Mouse (Mus musculus): ENCODE measurements around the gene Nek1. TPM values are rescaled to one million over a fixed set of nuclear protein-coding genes. Genes with fewer than 3 reads are reported as not detected.

Gene Nek1
- polyA plus RNA-seq, 1 experiment from 2014 or later, result 24.1 TPM

DNA sequence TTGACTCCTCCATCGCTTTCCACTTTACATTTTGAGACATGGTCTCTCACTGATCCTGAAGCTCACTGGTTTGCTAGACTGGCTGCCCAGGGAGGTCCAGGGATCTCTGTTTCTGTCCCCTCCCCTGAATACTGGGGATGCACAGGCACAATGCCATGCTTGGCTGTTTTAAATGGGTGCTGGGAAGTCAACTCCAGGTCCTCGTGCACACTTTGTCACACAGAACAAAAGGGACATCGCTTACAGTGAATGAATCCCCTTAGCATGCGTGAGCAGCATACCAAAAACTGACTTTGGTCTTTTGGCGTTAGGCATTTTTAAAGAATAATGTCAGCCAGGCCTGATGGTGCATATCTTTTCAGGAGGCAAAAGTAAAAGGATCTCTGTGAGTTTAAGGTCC, 155.7 kb downstream of the Nek1 start:
- H3K9me3 ChIP-seq (ENCODE audit: control insufficient read depth, low read length), result no peaks in the 10 kb centered on the region
- DNase-seq (ENCODE audit: low spot score) (no peak), ATAC-seq (ENCODE audit: insufficient number of reproducible peaks, low FRiP score, low TSS enrichment, low read depth) (no peak)
- no peak overlapping the region for H3K4me3 ChIP-seq (ENCODE audit: low read depth, low read length)
- no peaks in the 10 kb centered on the region for H3K36me3 ChIP-seq (ENCODE audit: control insufficient read depth, insufficient read depth, low read length)
- no peaks in the 10 kb centered on the region for H3K27me3 ChIP-seq (ENCODE audit: control insufficient read depth, insufficient read depth, low read length)
- 94% methylated on average over 5 of the region's 5 CpGs for WGBS
- no peak overlapping the region for H3K27ac ChIP-seq (replicated peaks; ENCODE audit: low read depth, low read length)
- no peaks in the 10 kb centered on the region for H3K4me1 ChIP-seq (ENCODE audit: control insufficient read depth, insufficient read depth, low read length)
- H3K9ac ChIP-seq (ENCODE audit: low read length), result no peak overlapping the region
- no peak overlapping the region for H3K4me2 ChIP-seq (ENCODE audit: low read depth, severe bottlenecking)

DNA sequence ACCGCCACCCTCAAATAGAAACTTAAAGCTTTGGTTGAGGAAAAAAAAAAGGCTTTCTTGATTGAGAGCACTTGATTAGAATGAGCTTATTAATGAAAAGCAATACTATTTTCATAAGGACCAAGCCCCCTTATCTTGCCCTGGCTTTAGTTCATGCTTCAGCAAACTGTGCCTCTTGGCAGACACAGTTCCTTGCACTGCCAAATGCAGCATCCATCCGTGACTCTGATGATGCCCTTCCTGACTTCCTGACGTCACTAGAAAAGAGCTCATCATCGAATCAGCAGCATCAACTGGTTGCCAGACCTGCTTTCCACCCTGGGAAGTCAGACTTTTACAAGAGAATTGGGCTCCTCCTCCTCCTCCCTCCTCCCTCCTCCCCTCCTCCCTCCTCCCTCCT, 157.6 kb downstream of the Nek1 start:
- DNase-seq (ENCODE audit: low spot score) (no peak), ATAC-seq (ENCODE audit: insufficient number of reproducible peaks, low FRiP score, low TSS enrichment, low read depth) (no peak)
- Histone ChIP-seq H3K9me3 (ENCODE audit: control insufficient read depth, low read length) (no peaks in the 10 kb centered on the region), H3K27ac (replicated peaks; ENCODE audit: low read depth, low read length) (no peak overlapping the region), H3K36me3 (ENCODE audit: control insufficient read depth, insufficient read depth, low read length) (no peaks in the 10 kb centered on the region), H3K4me1 (ENCODE audit: control insufficient read depth, insufficient read depth, low read length) (no peaks in the 10 kb centered on the region), H3K9ac (ENCODE audit: low read length) (no peak overlapping the region), H3K4me3 (ENCODE audit: low read depth, low read length) (no peak overlapping the region), H3K27me3 (ENCODE audit: control insufficient read depth, insufficient read depth, low read length) (no peaks in the 10 kb centered on the region), H3K4me2 (ENCODE audit: low read depth, severe bottlenecking) (no peak overlapping the region)
- WGBS, result 80% methylated on average over 4 of the region's 4 CpGs

DNA sequence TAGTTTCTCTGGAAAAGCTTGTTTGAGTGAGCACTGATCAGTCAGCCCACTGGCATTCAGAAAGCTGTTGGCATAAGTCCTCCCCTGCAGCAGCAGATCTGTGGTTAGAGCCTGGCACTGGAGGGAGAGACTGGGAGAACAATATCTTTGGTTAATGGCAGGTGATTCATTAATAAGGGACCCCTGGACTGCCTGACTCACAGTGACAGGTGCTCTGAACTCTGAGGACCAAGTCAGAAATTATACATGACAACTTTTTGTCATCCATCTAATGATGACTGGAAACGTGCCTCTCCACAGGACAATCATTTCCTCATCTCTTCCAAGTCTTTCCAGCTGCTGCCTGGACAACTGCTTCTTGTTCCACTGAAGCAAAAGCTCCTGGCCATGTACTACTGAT, 163.4 kb downstream of the Nek1 start:
- no peak overlapping the region for H3K4me2 ChIP-seq (ENCODE audit: low read depth, severe bottlenecking)
- ATAC-seq (ENCODE audit: insufficient number of reproducible peaks, low FRiP score, low TSS enrichment, low read depth), result no peak

DNA sequence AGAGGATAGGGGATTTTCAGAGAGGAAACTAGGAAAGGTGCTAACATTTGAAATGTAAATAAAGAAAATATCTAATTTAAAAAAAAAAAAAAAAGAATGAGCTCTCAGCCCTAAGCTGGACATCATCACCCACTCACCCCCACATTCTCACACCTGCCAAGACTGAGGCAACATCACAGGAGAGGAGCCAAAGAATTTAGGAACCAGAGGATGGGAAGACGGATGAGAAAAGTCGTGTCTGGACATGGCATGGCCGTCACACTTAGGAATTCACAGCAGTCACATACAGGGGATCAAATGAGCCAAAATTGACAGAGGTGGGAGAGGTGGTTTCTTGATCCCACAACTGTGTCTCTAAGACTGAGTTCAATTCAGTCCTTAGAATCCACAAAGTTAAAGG, 165.5 kb downstream of the Nek1 start:
- 82% methylated on average over 3 of the region's 3 CpGs for WGBS

More for the DNA sequence above, 163.4 kb downstream of the Nek1 start:
- no peak for DNase-seq (ENCODE audit: low spot score)
- Histone ChIP-seq H3K9me3 (ENCODE audit: control insufficient read depth, low read length) (no peaks in the 10 kb centered on the region), H3K27me3 (ENCODE audit: control insufficient read depth, insufficient read depth, low read length) (no peaks in the 10 kb centered on the region), H3K9ac (ENCODE audit: low read length) (no peak overlapping the region), H3K4me3 (ENCODE audit: low read depth, low read length) (no peak overlapping the region), H3K27ac (replicated peaks; ENCODE audit: low read depth, low read length) (no peak overlapping the region), H3K4me1 (ENCODE audit: control insufficient read depth, insufficient read depth, low read length) (no peaks in the 10 kb centered on the region), H3K36me3 (ENCODE audit: control insufficient read depth, insufficient read depth, low read length) (no peaks in the 10 kb centered on the region)
- WGBS, result 58% methylated on average over 1 of the region's 1 CpGs

DNA sequence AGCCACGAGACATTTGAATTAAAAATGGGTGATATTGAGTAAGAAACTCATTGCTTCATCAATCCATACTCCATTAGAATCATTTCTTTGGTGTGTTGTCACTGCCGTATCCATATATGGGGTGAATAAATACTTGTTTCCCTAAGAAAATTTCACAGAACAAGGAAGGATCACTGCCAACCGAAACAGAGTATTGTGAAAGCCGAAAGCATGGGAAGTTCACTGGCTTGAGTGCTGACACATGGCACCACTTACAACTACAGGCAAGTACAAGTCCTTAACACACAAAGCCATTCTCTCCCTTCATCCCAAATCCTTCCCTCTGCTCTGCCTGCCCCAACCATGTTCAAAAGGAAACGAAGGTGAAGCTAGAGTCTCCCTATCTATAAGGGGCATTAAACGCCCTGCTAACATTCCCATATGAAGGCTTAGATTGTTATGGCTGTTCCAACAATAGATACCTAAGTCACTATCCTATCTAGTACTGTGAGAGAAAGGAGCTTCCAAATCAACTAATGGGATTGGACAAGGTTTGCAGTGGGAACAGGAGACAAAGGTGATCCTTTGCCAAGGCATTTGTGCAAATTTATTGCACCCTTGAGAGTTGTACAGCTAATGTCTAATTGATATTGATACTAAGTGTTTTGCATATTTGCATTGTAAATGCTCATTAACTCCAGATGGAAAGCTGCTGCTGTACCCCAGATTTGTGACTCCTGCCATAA, 168.6 kb downstream of the Nek1 start:
- no peak for DNase-seq (ENCODE audit: low spot score)
- 85% methylated on average over 6 of the region's 6 CpGs for WGBS
- Histone ChIP-seq H3K4me2 (ENCODE audit: low read depth, severe bottlenecking) (no peak overlapping the region), H3K36me3 (ENCODE audit: control insufficient read depth, insufficient read depth, low read length) (no peaks in the 10 kb centered on the region), H3K9ac (ENCODE audit: low read length) (no peak overlapping the region), H3K9me3 (ENCODE audit: control insufficient read depth, low read length) (no peaks in the 10 kb centered on the region), H3K27me3 (ENCODE audit: control insufficient read depth, insufficient read depth, low read length) (no peaks in the 10 kb centered on the region), H3K4me1 (ENCODE audit: control insufficient read depth, insufficient read depth, low read length) (no peaks in the 10 kb centered on the region), H3K4me3 (ENCODE audit: low read depth, low read length) (no peak overlapping the region), H3K27ac (replicated peaks; ENCODE audit: low read depth, low read length) (no peak overlapping the region)
- ATAC-seq (ENCODE audit: insufficient number of reproducible peaks, low FRiP score, low TSS enrichment, low read depth), result no peak

More for the DNA sequence above, 165.5 kb downstream of the Nek1 start:
- no peak overlapping the region for H3K9ac ChIP-seq (ENCODE audit: low read length)
- no peak overlapping the region for H3K4me3 ChIP-seq (ENCODE audit: low read depth, low read length)
- H3K4me1 ChIP-seq (ENCODE audit: control insufficient read depth, insufficient read depth, low read length), result no peaks in the 10 kb centered on the region
- no peak for DNase-seq (ENCODE audit: low spot score)
- H3K4me2 ChIP-seq (ENCODE audit: low read depth, severe bottlenecking), result no peak overlapping the region
- H3K9me3 ChIP-seq (ENCODE audit: control insufficient read depth, low read length), result no peaks in the 10 kb centered on the region
- no peak overlapping the region for H3K27ac ChIP-seq (replicated peaks; ENCODE audit: low read depth, low read length)
- ATAC-seq (ENCODE audit: insufficient number of reproducible peaks, low FRiP score, low TSS enrichment, low read depth), result no peak
- H3K27me3 ChIP-seq (ENCODE audit: control insufficient read depth, insufficient read depth, low read length), result no peaks in the 10 kb centered on the region
- no peaks in the 10 kb centered on the region for H3K36me3 ChIP-seq (ENCODE audit: control insufficient read depth, insufficient read depth, low read length)

DNA sequence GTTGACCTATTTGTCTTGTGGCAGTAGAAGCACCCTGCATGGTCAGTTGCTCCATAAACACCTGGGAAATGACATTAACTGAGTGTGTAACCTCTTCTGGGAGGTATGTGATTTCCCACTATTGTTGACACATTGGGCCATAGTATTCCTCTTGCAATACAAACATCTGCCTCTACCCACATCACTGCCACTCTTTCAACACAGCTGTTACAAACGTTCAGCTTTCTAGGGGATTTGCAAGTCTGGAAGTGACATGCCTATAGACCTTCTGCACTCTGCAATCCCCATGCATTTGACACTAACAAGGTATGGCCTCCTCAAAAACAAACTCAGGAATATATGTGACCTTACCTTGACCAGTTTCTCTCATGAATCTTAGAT, 169.2 kb downstream of the Nek1 start:
- ATAC-seq (ENCODE audit: insufficient number of reproducible peaks, low FRiP score, low TSS enrichment, low read depth) (no peak), DNase-seq (ENCODE audit: low spot score) (no peak)
- no peak overlapping the region for H3K27ac ChIP-seq (replicated peaks; ENCODE audit: low read depth, low read length)
- no peaks in the 10 kb centered on the region for H3K27me3 ChIP-seq (ENCODE audit: control insufficient read depth, insufficient read depth, low read length)
- no peak overlapping the region for H3K9ac ChIP-seq (ENCODE audit: low read length)
- no peak overlapping the region for H3K4me3 ChIP-seq (ENCODE audit: low read depth, low read length)
- no peaks in the 10 kb centered on the region for H3K9me3 ChIP-seq (ENCODE audit: control insufficient read depth, low read length)
- H3K4me2 ChIP-seq (ENCODE audit: low read depth, severe bottlenecking), result no peak overlapping the region
- no peaks in the 10 kb centered on the region for H3K4me1 ChIP-seq (ENCODE audit: control insufficient read depth, insufficient read depth, low read length)
- H3K36me3 ChIP-seq (ENCODE audit: control insufficient read depth, insufficient read depth, low read length), result no peaks in the 10 kb centered on the region
- WGBS, result 78% methylated on average over 1 of the region's 1 CpGs

DNA sequence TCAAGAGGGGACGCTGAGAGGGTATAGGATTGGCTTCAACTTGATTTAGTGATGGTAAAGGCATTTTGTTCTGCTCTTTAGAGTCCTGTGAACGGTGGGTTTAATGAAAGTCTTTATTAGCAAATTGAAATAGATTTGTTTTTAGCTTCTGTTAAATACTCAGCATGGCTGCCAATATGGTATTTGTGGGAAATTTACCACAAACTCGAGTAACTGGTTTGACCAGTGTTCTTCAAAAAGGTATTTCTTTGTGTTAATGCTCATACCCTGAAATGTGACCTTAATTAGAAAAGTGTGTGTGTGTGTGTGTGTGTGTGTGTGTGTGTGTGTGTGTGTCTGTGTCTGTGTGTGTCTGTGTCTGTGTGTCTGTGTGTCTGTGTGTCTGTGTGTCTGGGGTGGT, 178.6 kb downstream of the Nek1 start:
- 76% methylated on average over 3 of the region's 3 CpGs for WGBS
- H3K4me1 ChIP-seq (ENCODE audit: control insufficient read depth, insufficient read depth, low read length), result no peaks in the 10 kb centered on the region
- H3K9ac ChIP-seq (ENCODE audit: low read length), result no peak overlapping the region
- no peaks in the 10 kb centered on the region for H3K36me3 ChIP-seq (ENCODE audit: control insufficient read depth, insufficient read depth, low read length)
- DNase-seq (ENCODE audit: low spot score), result no peak
- H3K4me2 ChIP-seq (ENCODE audit: low read depth, severe bottlenecking), result no peak overlapping the region
- no peaks in the 10 kb centered on the region for H3K9me3 ChIP-seq (ENCODE audit: control insufficient read depth, low read length)
- H3K27me3 ChIP-seq (ENCODE audit: control insufficient read depth, insufficient read depth, low read length), result no peaks in the 10 kb centered on the region
- no peak overlapping the region for H3K4me3 ChIP-seq (ENCODE audit: low read depth, low read length)
- no peak overlapping the region for H3K27ac ChIP-seq (replicated peaks; ENCODE audit: low read depth, low read length)
- ATAC-seq (ENCODE audit: insufficient number of reproducible peaks, low FRiP score, low TSS enrichment, low read depth), result no peak

DNA sequence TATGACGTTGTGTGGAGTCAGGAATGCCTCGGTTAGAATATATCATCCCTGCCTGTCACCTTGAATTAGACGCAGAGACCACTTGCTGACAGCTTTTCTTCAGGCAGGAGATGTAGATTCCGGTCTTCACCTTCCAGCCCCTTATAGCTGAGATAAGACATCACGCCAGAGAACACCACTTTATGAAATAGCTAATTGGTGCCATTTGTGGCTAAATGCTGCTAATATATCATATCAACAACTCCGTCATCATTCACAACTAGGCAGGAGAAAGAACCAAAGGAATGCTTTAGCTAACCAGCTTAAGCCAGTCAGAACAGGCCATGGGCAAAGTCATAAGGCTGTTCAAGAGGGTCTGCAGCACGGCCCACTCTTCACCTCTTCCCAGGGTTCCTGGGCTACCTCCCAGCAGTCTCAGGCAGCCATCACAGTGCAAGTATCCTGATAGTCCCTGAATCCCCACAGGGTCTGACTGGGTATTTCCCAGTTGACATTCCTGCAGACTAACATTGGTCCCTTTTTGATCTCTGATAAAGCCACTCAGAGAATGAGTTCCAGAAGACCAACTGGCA, 181.0 kb downstream of the Nek1 start:
- Histone ChIP-seq H3K9me3 (ENCODE audit: control insufficient read depth, low read length) (no peaks in the 10 kb centered on the region), H3K4me1 (ENCODE audit: control insufficient read depth, insufficient read depth, low read length) (no peaks in the 10 kb centered on the region), H3K27me3 (ENCODE audit: control insufficient read depth, insufficient read depth, low read length) (no peaks in the 10 kb centered on the region), H3K4me3 (ENCODE audit: low read depth, low read length) (no peak overlapping the region), H3K4me2 (ENCODE audit: low read depth, severe bottlenecking) (no peak overlapping the region), H3K36me3 (ENCODE audit: control insufficient read depth, insufficient read depth, low read length) (no peaks in the 10 kb centered on the region), H3K9ac (ENCODE audit: low read length) (no peak overlapping the region), H3K27ac (replicated peaks; ENCODE audit: low read depth, low read length) (no peak overlapping the region)
- 62% methylated on average over 7 of the region's 7 CpGs for WGBS
- no peak for DNase-seq (ENCODE audit: low spot score)
- ATAC-seq (ENCODE audit: insufficient number of reproducible peaks, low FRiP score, low TSS enrichment, low read depth), result no peak

DNA sequence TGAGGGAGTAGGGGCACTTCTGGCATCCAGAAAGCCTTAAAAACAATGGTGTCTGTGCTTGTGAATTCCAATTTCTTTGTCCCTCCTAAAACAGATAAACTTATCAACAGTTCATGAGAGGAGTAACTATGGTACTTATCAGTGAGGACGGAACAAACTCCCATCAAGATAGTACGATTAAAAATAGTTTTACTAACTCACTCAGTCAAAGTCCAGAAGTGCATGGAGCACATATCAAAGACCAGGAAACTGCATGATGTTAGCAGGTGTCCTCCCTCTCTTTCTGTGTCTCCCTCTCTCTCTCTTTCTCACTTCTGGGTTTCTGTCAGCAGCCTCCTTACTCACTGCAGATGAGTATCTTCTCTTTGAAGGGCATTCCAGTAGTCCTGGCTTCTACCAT, 182.9 kb downstream of the Nek1 start:
- ATAC-seq (ENCODE audit: insufficient number of reproducible peaks, low FRiP score, low TSS enrichment, low read depth) (no peak), DNase-seq (ENCODE audit: low spot score) (no peak)
- Histone ChIP-seq H3K4me3 (ENCODE audit: low read depth, low read length) (no peak overlapping the region), H3K4me2 (ENCODE audit: low read depth, severe bottlenecking) (no peak overlapping the region), H3K4me1 (ENCODE audit: control insufficient read depth, insufficient read depth, low read length) (no peaks in the 10 kb centered on the region), H3K36me3 (ENCODE audit: control insufficient read depth, insufficient read depth, low read length) (no peaks in the 10 kb centered on the region), H3K27me3 (ENCODE audit: control insufficient read depth, insufficient read depth, low read length) (no peaks in the 10 kb centered on the region), H3K27ac (replicated peaks; ENCODE audit: low read depth, low read length) (no peak overlapping the region), H3K9me3 (ENCODE audit: control insufficient read depth, low read length) (no peaks in the 10 kb centered on the region), H3K9ac (ENCODE audit: low read length) (no peak overlapping the region)
- WGBS, result 98% methylated on average over 2 of the region's 2 CpGs
